Mouse (Mus musculus) liver, embryonic 14.5 days (tissue): ENCODE measurements at regions not wholly inside any gene's neighbourhood (a gene's known extent, or its start where the extent isn't known, plus 50 kb on each side); places are given as distances from the start of the nearest gene placed in this dataset.

ENCODE experiments used
- ATAC-seq: fragments of 200-750 bp; cut with Nextera tagmentation; 2 replicates; pipeline ENCODE4 v1.8.0; 2017; ENCODE audit warnings: moderate number of reproducible peaks, mild to moderate bottlenecking, moderate library complexity; ENCODE audit not compliant: insufficient read depth
- DNase-seq, 3 experiments: peaks; one replicate each; pipeline ENCODE4 v3.0.0-alpha.2; 2012 to 2013; ENCODE audit warnings: low read depth in 3 of 3, low spot score in 3 of 3
- H3K27ac ChIP-seq: fragments of 300-500 bp; sonication (generic); 2 replicates; pipeline ENCODE4 v1.5.1; 2014; ENCODE audit warnings: moderate library complexity, mild to moderate bottlenecking, control low read depth, inconsistent platforms
- H3K27me3 ChIP-seq: fragments of 300-500 bp; sonication (generic); 2 replicates; pipeline ENCODE4 v1.6.1; 2014; ENCODE audit warnings: mild to moderate bottlenecking, low read length, moderate library complexity; ENCODE audit not compliant: control insufficient read depth, insufficient read depth
- H3K36me3 ChIP-seq: fragments of 300-500 bp; sonication (generic); replicated peaks from 2 replicates; pipeline ENCODE4 v1.6.1; 2014; ENCODE audit warnings: low read depth; ENCODE audit not compliant: control insufficient read depth, insufficient read depth
- H3K4me1 ChIP-seq, 2 experiments: fragments of 200-500 bp in 1 of 2; fragments of 300-500 bp in 1 of 2; sonication (generic) in 1 of 2; replicated peaks; 2 replicates each; pipeline ENCODE4 v1.6.1; 2012 to 2014; ENCODE audit warnings: antibody characterized with exemption in 1 of 2, inconsistent platforms in 1 of 2, low read length in 1 of 2; ENCODE audit not compliant: control insufficient read depth in 2 of 2, insufficient read depth in 2 of 2
- H3K4me2 ChIP-seq: fragments of 300-500 bp; sonication (generic); 2 replicates; pipeline ENCODE4 v1.6.1; 2014; ENCODE audit warnings: low read depth, mild to moderate bottlenecking, control low read depth, moderate library complexity
- H3K4me3 ChIP-seq, 2 experiments: fragments of 200-500 bp in 1 of 2; fragments of 300-500 bp in 1 of 2; sonication (generic) in 1 of 2; 2 replicates each; pipeline ENCODE4 v1.5.1; 2012 to 2014; ENCODE audit warnings: low read depth in 2 of 2, low read length in 2 of 2, mild to moderate bottlenecking in 2 of 2, control low read depth in 1 of 2, inconsistent platforms in 1 of 2, moderate library complexity in 1 of 2; ENCODE audit not compliant: insufficient read depth in 1 of 2
- H3K9ac ChIP-seq: fragments of 300-500 bp; sonication (generic); replicated peaks from 2 replicates; pipeline ENCODE4 v1.6.1; 2014; ENCODE audit warnings: mild to moderate bottlenecking, control low read depth, moderate library complexity
- H3K9me3 ChIP-seq: fragments of 300-500 bp; sonication (generic); 2 replicates; pipeline ENCODE4 v1.6.1; 2016; ENCODE audit warnings: low read length, mixed read lengths; ENCODE audit not compliant: control insufficient read depth
- CTCF ChIP-seq: IDR thresholded peaks from 2 replicates; pipeline ENCODE4 v1.5.1; 2016; ENCODE audit warnings: antibody characterized with exemption, low read depth, control low read depth
- EP300 ChIP-seq: IDR thresholded peaks from 2 replicates; pipeline ENCODE4 v1.6.1; 2016; ENCODE audit warnings: antibody characterized with exemption, low read depth
- WGBS: fragments of 180-500 bp; shearing (Covaris S2); extraction: QIAGEN DNeasy Blood & Tissue Kit; methylation state at CpG from one replicate; pipeline ENCODE4 v1.1.7; 2014; ENCODE audit not compliant: insufficient replicate concordance; 5-methylcytosine and 5-hydroxymethylcytosine counted together

DNA sequence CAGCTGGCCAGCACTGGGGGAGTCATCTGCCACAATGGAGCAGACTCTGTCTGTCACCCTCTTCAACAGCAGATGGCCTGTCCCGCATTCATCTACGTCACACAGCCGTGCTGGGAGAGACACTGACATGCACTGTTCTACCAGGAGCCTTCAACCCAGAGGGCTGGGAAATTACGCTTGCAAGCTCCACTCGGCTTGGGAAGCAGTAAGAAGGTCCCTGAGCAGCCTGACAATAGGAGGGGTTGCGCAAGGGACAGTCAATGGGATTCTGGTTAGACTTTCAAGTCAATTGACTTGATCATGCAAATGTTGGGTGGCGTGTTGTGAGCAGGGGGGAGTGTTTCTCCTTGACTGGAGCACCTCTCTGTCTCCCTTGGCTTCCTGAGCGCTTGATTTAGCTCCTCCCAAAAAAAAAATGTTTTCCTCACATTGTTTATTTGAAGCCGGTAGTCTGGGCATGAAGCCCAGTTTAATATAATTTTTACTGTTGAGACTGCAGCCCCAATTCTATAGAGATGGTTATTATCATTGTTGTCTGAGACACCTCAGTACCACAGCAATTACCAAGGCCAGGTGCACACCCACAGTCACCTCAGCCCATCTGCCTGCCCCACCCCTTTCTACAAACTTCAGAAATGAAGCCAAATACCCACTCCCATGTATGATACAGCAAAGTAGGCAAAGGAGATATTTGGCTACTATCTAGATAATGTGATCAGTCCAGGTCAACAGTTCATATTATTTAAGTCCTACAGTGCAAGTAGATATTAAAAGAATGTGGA lies 99.9 kb upstream of the Klf3 start:
- Histone ChIP-seq H3K27ac (no peak overlapping the region), H3K9ac (no peak overlapping the region), H3K4me1 (peaks cover 6 to 23% of the 10 kb centered on the region in 2 experiments), H3K9me3 (no peaks in the 10 kb centered on the region), H3K4me3 (no peak overlapping the region), H3K27me3 (no peaks in the 10 kb centered on the region), H3K36me3 (no peaks in the 10 kb centered on the region), H3K4me2 (no peak overlapping the region)
- ATAC-seq (no peak), DNase-seq (no peak)
- TF ChIP-seq CTCF (no peak), EP300 (no peak)
- 73% methylated on average over 9 of the region's 9 CpGs for WGBS

DNA sequence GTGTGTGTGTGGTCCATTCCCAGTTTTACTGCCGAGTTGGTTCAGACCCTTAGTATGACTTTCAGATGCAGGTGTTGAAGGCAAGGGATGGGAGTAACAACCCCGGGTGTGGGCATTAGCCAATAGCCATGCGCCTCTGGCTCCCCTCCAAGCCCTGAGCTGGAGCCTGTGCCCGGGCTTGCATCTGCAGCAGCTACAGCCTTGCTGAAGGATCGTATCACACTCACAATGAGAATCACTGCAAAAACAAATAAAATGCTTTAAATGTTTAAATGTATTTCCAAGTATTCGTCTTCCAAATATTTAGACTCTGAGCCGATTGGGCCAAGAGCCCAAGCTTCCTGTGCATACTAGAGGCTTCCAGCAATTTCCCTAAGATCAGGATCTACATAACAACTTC lies 99.0 kb upstream of the Klf3 start:
- WGBS: 75% methylated on average over 7 of the region's 7 CpGs
- peaks cover 6 to 18% of the 10 kb centered on the region in 2 experiments for H3K4me1 ChIP-seq
- no peak overlapping the region for H3K9ac ChIP-seq
- no peaks in the 10 kb centered on the region for H3K9me3 ChIP-seq
- no peak overlapping the region for H3K27ac ChIP-seq
- no peak overlapping the region for H3K4me3 ChIP-seq
- ATAC-seq (no peak), DNase-seq (no peak)
- no peaks in the 10 kb centered on the region for H3K27me3 ChIP-seq
- H3K36me3 ChIP-seq: no peaks in the 10 kb centered on the region
- no peak overlapping the region for H3K4me2 ChIP-seq
- TF ChIP-seq CTCF: no peak
- TF ChIP-seq EP300: no peak

DNA sequence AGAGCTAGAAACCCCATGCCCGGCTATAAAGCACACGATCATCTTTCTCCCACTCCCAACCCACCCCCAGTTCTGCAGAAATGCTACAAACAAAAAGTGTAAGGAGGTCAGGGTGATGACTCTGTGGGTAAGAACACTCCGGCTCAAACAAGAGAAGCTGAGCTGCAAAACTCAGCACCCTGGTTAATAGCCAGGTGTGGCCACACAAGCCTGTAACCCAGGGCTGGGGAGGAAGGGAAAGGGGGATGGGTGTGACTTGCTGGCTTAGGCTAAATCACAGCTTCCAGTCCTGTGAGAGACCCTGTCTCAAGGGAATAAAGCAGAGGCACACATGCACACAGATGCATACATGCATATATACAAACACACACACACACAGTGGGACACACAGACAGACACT lies 96.6 kb upstream of the Klf3 start:
- no peaks in the 10 kb centered on the region for H3K9me3 ChIP-seq
- H3K4me2 ChIP-seq: no peak overlapping the region
- TF ChIP-seq CTCF (no peak), EP300 (no peak)
- H3K27me3 ChIP-seq: no peaks in the 10 kb centered on the region
- H3K9ac ChIP-seq: no peak overlapping the region
- no peak overlapping the region for H3K4me3 ChIP-seq
- peaks cover 4 to 32% of the 10 kb centered on the region in 2 experiments for H3K4me1 ChIP-seq
- DNase-seq (no peak), ATAC-seq (no peak)
- no peaks in the 10 kb centered on the region for H3K36me3 ChIP-seq
- no peak overlapping the region for H3K27ac ChIP-seq
- 82% methylated on average over 3 of the region's 3 CpGs for WGBS

DNA sequence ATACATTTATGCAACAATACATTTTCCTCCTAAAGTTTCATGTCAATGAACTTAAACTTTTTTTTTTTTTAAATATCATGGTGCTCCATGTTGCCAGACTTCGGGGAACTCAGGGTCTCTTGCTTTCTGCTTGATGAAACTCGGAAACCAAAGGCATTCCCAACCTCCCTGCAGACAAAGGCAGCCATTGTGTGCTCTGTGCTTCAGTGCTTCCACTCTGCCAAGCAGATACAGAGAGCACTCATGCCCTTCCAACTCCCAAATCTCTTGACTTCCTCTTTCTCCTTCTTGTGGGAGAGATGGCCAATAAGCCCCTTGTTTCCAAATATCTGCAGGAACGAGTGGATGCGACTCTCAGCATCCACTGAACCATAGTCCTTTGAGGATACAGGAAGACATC lies 94.0 kb upstream of the Klf3 start:
- ATAC-seq (no peak), DNase-seq (no peak)
- Histone ChIP-seq H3K27me3 (no peaks in the 10 kb centered on the region), H3K27ac (no peak overlapping the region), H3K36me3 (no peaks in the 10 kb centered on the region), H3K4me2 (no peak overlapping the region), H3K4me3 (no peak overlapping the region), H3K9ac (no peak overlapping the region), H3K4me1 (peaks cover 7 to 29% of the 10 kb centered on the region in 2 experiments), H3K9me3 (no peaks in the 10 kb centered on the region)
- TF ChIP-seq CTCF: no peak
- TF ChIP-seq EP300: no peak
- WGBS: 56% methylated on average over 4 of the region's 4 CpGs

DNA sequence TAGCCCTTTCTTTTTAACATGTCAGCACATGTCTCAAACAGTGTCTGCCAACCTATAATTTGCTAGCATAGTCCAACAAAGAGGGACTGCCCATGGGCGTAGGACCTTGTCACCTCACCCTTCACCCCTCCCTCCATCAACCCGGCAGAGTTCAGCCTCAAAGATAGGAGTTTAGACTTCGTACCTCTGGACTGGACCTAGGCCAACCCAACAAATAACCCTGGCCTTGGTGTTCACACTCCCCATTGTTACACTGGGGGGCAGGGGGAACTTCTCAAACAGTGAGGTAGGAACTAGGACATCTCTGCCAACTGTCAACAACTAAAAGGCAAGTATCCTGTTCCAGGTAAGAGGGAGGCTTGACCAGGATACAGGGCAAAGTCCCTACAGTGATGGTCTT lies 93.0 kb upstream of the Klf3 start:
- Histone ChIP-seq H3K4me2 (no peak overlapping the region), H3K9ac (no peak overlapping the region), H3K36me3 (no peaks in the 10 kb centered on the region), H3K9me3 (no peaks in the 10 kb centered on the region), H3K4me1 (peaks cover 18 to 39% of the 10 kb centered on the region in 2 experiments), H3K27me3 (no peaks in the 10 kb centered on the region), H3K27ac (no peak overlapping the region), H3K4me3 (no peak overlapping the region)
- ATAC-seq: no peak
- WGBS: 34% methylated on average over 3 of the region's 3 CpGs
- no peak for DNase-seq
- TF ChIP-seq EP300: no peak
- TF ChIP-seq CTCF: no peak
